Mouse (Mus musculus): Measurements from ENCODE around the gene Slc6a21. TPM values are rescaled to one million over a fixed set of nuclear protein-coding genes. Genes with fewer than 3 reads are reported as not detected.
A peak's percentile ranks its signal among the peaks of the same experiment; 100 is the strongest.

Gene Slc6a21
- total RNA-seq, 2 experiments from 2014 or later: not detected

- DNase-seq: no peak
These were observed 20.1 kb upstream of the Slc6a21 start for GRCm38 (mm10) chr7:45257063-45257840.

GRCm38 (mm10) chr7:45259281-45259680, 18.0 kb upstream of the Slc6a21 start:
- no peak for DNase-seq

GRCm38 (mm10) chr7:45262266-45262665, 15.0 kb upstream of the Slc6a21 start:
- peak; percentile 29 for DNase-seq

GRCm38 (mm10) chr7:45263006-45263607, 14.2 kb upstream of the Slc6a21 start:
- no peak for DNase-seq

- no peak for DNase-seq
These were observed 13.0 kb upstream of the Slc6a21 start for GRCm38 (mm10) chr7:45264348-45264747.

GRCm38 (mm10) chr7:45265518-45265917, 11.8 kb upstream of the Slc6a21 start:
- DNase-seq: no peak

GRCm38 (mm10) chr7:45272786-45273412, 4.4 kb upstream of the Slc6a21 start:
- no peak for DNase-seq

GRCm38 (mm10) chr7:45273672-45274071, 3.6 kb upstream of the Slc6a21 start:
- no peak for DNase-seq

GRCm38 (mm10) chr7:45286486-45286885, 9.2 kb downstream of the Slc6a21 start:
- no peak for DNase-seq

GRCm38 (mm10) chr7:45296626-45297025, 19.3 kb downstream of the Slc6a21 start:
- no peak for DNase-seq

- DNase-seq: no peak
These were observed 20.2 kb downstream of the Slc6a21 start for GRCm38 (mm10) chr7:45297563-45297962.

- peak; percentile 77 for DNase-seq
These were observed 22.4 kb downstream of the Slc6a21 start for GRCm38 (mm10) chr7:45299752-45300151.

GRCm38 (mm10) chr7:45300270-45300669, 23.0 kb downstream of the Slc6a21 start:
- peak; percentile 80 for DNase-seq

GRCm38 (mm10) chr7:45302626-45303025, 25.3 kb downstream of the Slc6a21 start:
- no peak for DNase-seq

GRCm38 (mm10) chr7:45304869-45305268, 27.6 kb downstream of the Slc6a21 start:
- DNase-seq: no peak

GRCm38 (mm10) chr7:45305275-45305674, 28.0 kb downstream of the Slc6a21 start:
- peak; percentile 79 for DNase-seq

GRCm38 (mm10) chr7:45308551-45309240, 31.4 kb downstream of the Slc6a21 start:
- DNase-seq: no peak

- peak; percentile 73 for DNase-seq
These were observed 32.1 kb downstream of the Slc6a21 start for GRCm38 (mm10) chr7:45309455-45309854.

- DNase-seq: no peak
These were observed 34.7 kb downstream of the Slc6a21 start for GRCm38 (mm10) chr7:45312023-45312422.

GRCm38 (mm10) chr7:45312686-45313453, 35.6 kb downstream of the Slc6a21 start:
- DNase-seq: no peak

- no peak for DNase-seq
These were observed 36.2 kb downstream of the Slc6a21 start for GRCm38 (mm10) chr7:45313495-45313894.

GRCm38 (mm10) chr7:45315182-45315701, 37.9 kb downstream of the Slc6a21 start:
- no peak for DNase-seq
